Mouse (Mus musculus): ENCODE results near the gene Tmem80. TPM values are rescaled to one million over a fixed set of nuclear protein-coding genes. Genes with fewer than 3 reads are reported as not detected.
A peak's percentile ranks its signal among the peaks of the same experiment; 100 is the strongest.

Tmem80 gene
- polyA plus RNA-seq, 1 experiment = 4.6 TPM

GRCm38 (mm10) chr7:141364349-141365048 lies 37.0 kb downstream of the Tmem80 start:
- H3K27me3 ChIP-seq (ENCODE audit: control insufficient read depth) = peaks cover 21% of the 10 kb centered on the region
- peaks cover 4% of the 10 kb centered on the region for H3K36me3 ChIP-seq (ENCODE audit: control insufficient read depth)
- H3K4me1 ChIP-seq (ENCODE audit: control insufficient read depth) = peaks cover 56% of the 10 kb centered on the region
- peak; percentile 84 for TF ChIP-seq TAL1 (IDR thresholded peaks at IDR 0.05; ENCODE audit: low read length)
- TF ChIP-seq GATA1 (IDR thresholded peaks at IDR 0.05; ENCODE audit: low read length) = peak; percentile 85
- peak overlapping the region; percentile 44 for H3K4me3 ChIP-seq (replicated peaks)
- H3K9me3 ChIP-seq (ENCODE audit: control insufficient read depth, low read length) = no peaks in the 10 kb centered on the region

- TF ChIP-seq TAL1 (IDR thresholded peaks at IDR 0.05; ENCODE audit: low read length) (no peak), GATA1 (IDR thresholded peaks at IDR 0.05; ENCODE audit: low read length) (no peak)
- Histone ChIP-seq H3K27me3 (ENCODE audit: control insufficient read depth) (peaks cover 18% of the 10 kb centered on the region), H3K36me3 (ENCODE audit: control insufficient read depth) (peaks cover 4% of the 10 kb centered on the region), H3K4me3 (replicated peaks) (peak overlapping the region; percentile 44), H3K4me1 (ENCODE audit: control insufficient read depth) (peaks cover 60% of the 10 kb centered on the region), H3K9me3 (ENCODE audit: control insufficient read depth, low read length) (no peaks in the 10 kb centered on the region)
Measured at GRCm38 (mm10) chr7:141365049-141365445, 37.5 kb downstream of the Tmem80 start.

GRCm38 (mm10) chr7:141367358-141367757 lies 39.8 kb downstream of the Tmem80 start:
- peaks cover 2% of the 10 kb centered on the region for H3K36me3 ChIP-seq (ENCODE audit: control insufficient read depth)
- peaks cover 54% of the 10 kb centered on the region for H3K4me1 ChIP-seq (ENCODE audit: control insufficient read depth)
- TF ChIP-seq TAL1 (IDR thresholded peaks at IDR 0.05; ENCODE audit: low read length) (no peak), GATA1 (IDR thresholded peaks at IDR 0.05; ENCODE audit: low read length) (no peak)
- no peak overlapping the region for H3K4me3 ChIP-seq (replicated peaks)
- no peaks in the 10 kb centered on the region for H3K27me3 ChIP-seq (ENCODE audit: control insufficient read depth)
- no peaks in the 10 kb centered on the region for H3K9me3 ChIP-seq (ENCODE audit: control insufficient read depth, low read length)

- Histone ChIP-seq H3K36me3 (ENCODE audit: control insufficient read depth) (no peaks in the 10 kb centered on the region; the same call in 1 of the 2 replicates), H3K4me3 (replicated peaks) (no peak overlapping the region), H3K4me1 (ENCODE audit: control insufficient read depth) (peaks cover 37% of the 10 kb centered on the region), H3K27me3 (ENCODE audit: control insufficient read depth) (no peaks in the 10 kb centered on the region), H3K9me3 (ENCODE audit: control insufficient read depth, low read length) (no peaks in the 10 kb centered on the region)
- TF ChIP-seq GATA1 (IDR thresholded peaks at IDR 0.05; ENCODE audit: low read length) (no peak), TAL1 (IDR thresholded peaks at IDR 0.05; ENCODE audit: low read length) (no peak)
Measured at GRCm38 (mm10) chr7:141369918-141370317, 42.4 kb downstream of the Tmem80 start.

GRCm38 (mm10) chr7:141371942-141372595 lies 44.5 kb downstream of the Tmem80 start:
- peaks cover 30% of the 10 kb centered on the region for H3K4me1 ChIP-seq (ENCODE audit: control insufficient read depth)
- H3K27me3 ChIP-seq (ENCODE audit: control insufficient read depth) = no peaks in the 10 kb centered on the region
- TF ChIP-seq GATA1 (IDR thresholded peaks at IDR 0.05; ENCODE audit: low read length) = no peak
- no peak for TF ChIP-seq TAL1 (IDR thresholded peaks at IDR 0.05; ENCODE audit: low read length)
- no peaks in the 10 kb centered on the region for H3K9me3 ChIP-seq (ENCODE audit: control insufficient read depth, low read length)
- H3K4me3 ChIP-seq (replicated peaks) = no peak overlapping the region
- H3K36me3 ChIP-seq (ENCODE audit: control insufficient read depth) = no peaks in the 10 kb centered on the region

GRCm38 (mm10) chr7:141373611-141374010 lies 46.1 kb downstream of the Tmem80 start:
- Histone ChIP-seq H3K4me1 (ENCODE audit: control insufficient read depth) (peaks cover 25% of the 10 kb centered on the region), H3K4me3 (replicated peaks) (no peak overlapping the region), H3K9me3 (ENCODE audit: control insufficient read depth, low read length) (no peaks in the 10 kb centered on the region), H3K27me3 (ENCODE audit: control insufficient read depth) (no peaks in the 10 kb centered on the region), H3K36me3 (ENCODE audit: control insufficient read depth) (no peaks in the 10 kb centered on the region)
- TF ChIP-seq TAL1 (IDR thresholded peaks at IDR 0.05; ENCODE audit: low read length) (no peak), GATA1 (IDR thresholded peaks at IDR 0.05; ENCODE audit: low read length) (no peak)

- no peaks in the 10 kb centered on the region for H3K27me3 ChIP-seq (ENCODE audit: control insufficient read depth)
Measured at GRCm38 (mm10) chr7:141374399-141374798, 46.9 kb downstream of the Tmem80 start.

GRCm38 (mm10) chr7:141379584-141379983 lies 52.0 kb downstream of the Tmem80 start:
- Histone ChIP-seq H3K27me3 (ENCODE audit: control insufficient read depth) (no peaks in the 10 kb centered on the region), H3K9me3 (ENCODE audit: control insufficient read depth, low read length) (no peaks in the 10 kb centered on the region), H3K4me1 (ENCODE audit: control insufficient read depth) (peaks cover 35% of the 10 kb centered on the region), H3K36me3 (ENCODE audit: control insufficient read depth) (no peaks in the 10 kb centered on the region), H3K4me3 (replicated peaks) (no peak overlapping the region)
- no peak for TF ChIP-seq GATA1 (IDR thresholded peaks at IDR 0.05; ENCODE audit: low read length)
- no peak for TF ChIP-seq TAL1 (IDR thresholded peaks at IDR 0.05; ENCODE audit: low read length)

More at GRCm38 (mm10) chr7:141374399-141374798, 46.9 kb downstream of the Tmem80 start:
- Histone ChIP-seq H3K9me3 (ENCODE audit: control insufficient read depth, low read length) (no peaks in the 10 kb centered on the region), H3K4me3 (replicated peaks) (no peak overlapping the region), H3K36me3 (ENCODE audit: control insufficient read depth) (no peaks in the 10 kb centered on the region), H3K4me1 (ENCODE audit: control insufficient read depth) (peaks cover 25% of the 10 kb centered on the region)
- no peak for TF ChIP-seq GATA1 (IDR thresholded peaks at IDR 0.05; ENCODE audit: low read length)
- no peak for TF ChIP-seq TAL1 (IDR thresholded peaks at IDR 0.05; ENCODE audit: low read length)

GRCm38 (mm10) chr7:141381068-141381835 lies 53.7 kb downstream of the Tmem80 start:
- peaks cover 43% of the 10 kb centered on the region for H3K4me1 ChIP-seq (ENCODE audit: control insufficient read depth)
- H3K36me3 ChIP-seq (ENCODE audit: control insufficient read depth) = no peaks in the 10 kb centered on the region
- H3K4me3 ChIP-seq (replicated peaks) = no peak overlapping the region
- no peaks in the 10 kb centered on the region for H3K9me3 ChIP-seq (ENCODE audit: control insufficient read depth, low read length)
- no peaks in the 10 kb centered on the region for H3K27me3 ChIP-seq (ENCODE audit: control insufficient read depth)
- TF ChIP-seq GATA1 (IDR thresholded peaks at IDR 0.05; ENCODE audit: low read length) = no peak
- TF ChIP-seq TAL1 (IDR thresholded peaks at IDR 0.05; ENCODE audit: low read length) = no peak

Other genes starting within 250 kb of the Tmem80 start
- 0.03 and 0.05 TPM in 2 replicates for gene Pkp3, start 249.5 kb upstream of the Tmem80 start, polyA plus RNA-seq (2012)
- gene Sigirr, start 227.2 kb upstream of the Tmem80 start, polyA plus RNA-seq (2012) = 0.16 and 0.19 TPM in 2 replicates
- gene Ano9, start 209.9 kb upstream of the Tmem80 start, polyA plus RNA-seq (2012) = not detected in 2 replicates
- 148 and 156 TPM in 2 replicates for gene Ptdss2, start 205.4 kb upstream of the Tmem80 start, polyA plus RNA-seq (2012)
- 0.48 and 1.5 TPM in 2 replicates for gene Rnh1, start 154.9 kb upstream of the Tmem80 start, polyA plus RNA-seq (2012)
- gene Hras, start 133.7 kb upstream of the Tmem80 start, polyA plus RNA-seq (2012) = 34.0 and 43.9 TPM in 2 replicates
- 19.2 and 22.6 TPM in 2 replicates for gene Lrrc56, start 133.6 kb upstream of the Tmem80 start, polyA plus RNA-seq (2012)
- 0.28 and 0.51 TPM in 2 replicates for gene Lmntd2, start 113.7 kb upstream of the Tmem80 start, polyA plus RNA-seq (2012)
- gene Rassf7, start 111.9 kb upstream of the Tmem80 start, polyA plus RNA-seq (2012) = 7.3 and 10.7 TPM in 2 replicates
- 19.7 and 20.3 TPM in 2 replicates for gene Phrf1, start 99.0 kb upstream of the Tmem80 start, polyA plus RNA-seq (2012)
- 2.2 and 2.9 TPM in 2 replicates for gene Irf7, start 61.3 kb upstream of the Tmem80 start, polyA plus RNA-seq (2012)
- not detected in 2 replicates for gene Cdhr5, start 51.0 kb upstream of the Tmem80 start, polyA plus RNA-seq (2012)
- not detected in 2 replicates for gene Sct, start 48.6 kb upstream of the Tmem80 start, polyA plus RNA-seq (2012)
- not detected in 2 replicates for gene Drd4, start 35.7 kb upstream of the Tmem80 start, polyA plus RNA-seq (2012)
- gene Deaf1, start within 50 bp of the Tmem80 start, polyA plus RNA-seq (2012) = 7.6 and 8.1 TPM in 2 replicates
- 0.05 and 0.09 TPM in 2 replicates for gene Eps8l2, start 11.1 kb downstream of the Tmem80 start, polyA plus RNA-seq (2012)
- gene Taldo1, start 64.5 kb downstream of the Tmem80 start, polyA plus RNA-seq (2012) = 53.1 and 91.9 TPM in 2 replicates
- 0.16 and 0.42 TPM in 2 replicates for gene Gatd1, start 86.4 kb downstream of the Tmem80 start, polyA plus RNA-seq (2012)
- gene Cend1, start 101.8 kb downstream of the Tmem80 start, polyA plus RNA-seq (2012) = not detected in 2 replicates
- gene Slc25a22, start 110.2 kb downstream of the Tmem80 start, polyA plus RNA-seq (2012) = 0.70 and 0.97 TPM in 2 replicates
- 5.6 and 9.3 TPM in 2 replicates for gene Pidd1, start 116.3 kb downstream of the Tmem80 start, polyA plus RNA-seq (2012)
- 584 and 1,051 TPM in 2 replicates for gene Rplp2, start 119.6 kb downstream of the Tmem80 start, polyA plus RNA-seq (2012)
- gene Pnpla2, start 127.5 kb downstream of the Tmem80 start, polyA plus RNA-seq (2012) = 3.0 and 3.4 TPM in 2 replicates
- 0.06 and 0.12 TPM in 2 replicates for gene Cracr2b, start 133.4 kb downstream of the Tmem80 start, polyA plus RNA-seq (2012)
- gene Cd151, start 139.7 kb downstream of the Tmem80 start, polyA plus RNA-seq (2012) = 1.0 and 1.1 TPM in 2 replicates
- gene Polr2l, start 147.4 kb downstream of the Tmem80 start, polyA plus RNA-seq (2012) = 15.4 and 17.1 TPM in 2 replicates
- 0.31 and 0.46 TPM in 2 replicates for gene Tspan4, start 147.5 kb downstream of the Tmem80 start, polyA plus RNA-seq (2012)
- 1.7 and 2.6 TPM in 2 replicates for gene Chid1, start 212.1 kb downstream of the Tmem80 start, polyA plus RNA-seq (2012)
- 8.6 and 9.2 TPM in 2 replicates for gene Ap2a2, start 234.4 kb downstream of the Tmem80 start, polyA plus RNA-seq (2012)